Mouse (Mus musculus): ENCODE measurements around the gene Galnt16. TPM values are rescaled to one million over a fixed set of nuclear protein-coding genes. Genes with fewer than 3 reads are reported as not detected.

The Galnt16 gene
- polyA plus RNA-seq (2016; fragmentation: Nextera tagmentation; extraction: Ambion mirVana): 2.4 and 5.2 TPM in 2 replicates

DNA sequence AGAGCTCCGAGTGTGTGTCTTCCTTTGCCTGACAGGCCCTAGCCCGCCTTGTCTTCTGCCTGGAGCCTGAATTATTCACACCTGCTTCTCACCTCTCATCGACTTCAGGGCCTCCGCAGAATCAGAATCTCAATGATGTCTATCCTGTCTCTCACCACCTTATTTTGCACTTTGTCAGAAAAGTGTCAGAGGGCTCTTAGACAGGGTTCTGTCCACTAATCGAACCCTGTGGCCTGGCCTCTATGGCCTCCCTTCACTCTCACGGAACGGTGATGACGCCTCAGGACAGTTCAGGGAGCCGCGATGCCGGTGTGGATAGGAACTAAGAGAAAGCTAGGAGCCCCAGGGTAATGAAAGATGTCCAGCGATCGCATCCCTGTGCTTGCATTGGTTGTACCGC lies at the start of gene Galnt16:
Gene Galnt16 (plus strand): TSS at position 301 of the 400 bp plus-strand sequence.
- Histone ChIP-seq H3K4me3 (peak within 1 kb of the TSS; percentile 76), H3K27ac (peak within 1 kb of the TSS; percentile 56), H3K27me3 (ENCODE audit: insufficient read depth, poor library complexity, severe bottlenecking) (peaks cover 95% of the 10 kb centered on the region), H3K4me1 (peaks cover 24% of the 10 kb centered on the region), H3K36me3 (no peaks in the 10 kb centered on the region), H3K9me3 (no peaks in the 10 kb centered on the region)
- WGBS: 3% methylated on average over 14 of the region's 14 CpGs
- no peak for DNase-seq (ENCODE audit: low spot score)

DNA sequence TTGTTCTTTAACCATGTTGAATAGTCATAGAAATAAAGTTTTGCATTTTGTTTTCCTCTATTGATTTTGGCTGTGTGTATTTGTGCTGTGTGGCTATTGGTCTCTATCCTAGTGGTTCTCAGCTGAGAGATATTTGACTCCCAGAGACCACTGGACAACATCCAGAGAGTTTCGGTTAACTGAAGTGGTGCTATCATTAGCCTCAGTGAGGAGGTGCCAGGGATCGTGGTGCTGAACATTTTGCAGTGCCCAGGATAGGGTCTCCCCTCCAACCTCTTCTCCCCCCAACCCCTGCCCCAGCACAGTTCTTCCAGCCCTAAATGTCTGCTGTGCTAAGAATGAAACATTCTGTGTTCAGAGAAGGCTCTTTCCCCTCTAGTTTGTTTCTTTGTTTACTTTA lies 47.9 kb upstream of the Galnt16 start:
- H3K27me3 ChIP-seq (ENCODE audit: insufficient read depth, poor library complexity, severe bottlenecking): no peaks in the 10 kb centered on the region
- H3K4me3 ChIP-seq: no peak overlapping the region
- no peak overlapping the region for H3K27ac ChIP-seq
- 56% methylated on average over 2 of the region's 2 CpGs for WGBS
- no peaks in the 10 kb centered on the region for H3K36me3 ChIP-seq
- H3K9me3 ChIP-seq: no peaks in the 10 kb centered on the region
- no peak for DNase-seq (ENCODE audit: low spot score)
- no peaks in the 10 kb centered on the region for H3K4me1 ChIP-seq

DNA sequence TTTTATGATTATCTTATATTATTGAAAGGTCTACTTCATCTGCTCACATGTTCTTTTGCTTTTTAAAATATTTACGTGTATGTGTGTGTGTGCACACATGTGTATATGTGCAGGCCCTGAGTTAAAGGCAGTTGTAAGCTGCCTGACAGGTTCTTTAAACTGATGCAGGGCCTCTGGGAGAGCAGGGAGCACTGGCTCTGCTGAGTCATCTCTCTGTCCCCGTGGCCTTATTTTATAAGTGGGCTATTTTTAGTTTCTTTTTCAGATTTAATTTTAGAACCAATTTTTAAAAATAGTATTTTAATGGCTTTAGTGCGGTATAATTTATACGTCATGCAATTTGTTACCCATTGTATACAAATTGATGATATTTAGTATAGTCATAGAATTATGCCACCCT lies 46.2 kb upstream of the Galnt16 start:
- H3K4me3 ChIP-seq: no peak overlapping the region
- peaks cover 3% of the 10 kb centered on the region; the same call in 1 of the 2 replicates for H3K36me3 ChIP-seq
- H3K9me3 ChIP-seq: no peaks in the 10 kb centered on the region
- no peaks in the 10 kb centered on the region for H3K4me1 ChIP-seq
- no peaks in the 10 kb centered on the region for H3K27me3 ChIP-seq (ENCODE audit: insufficient read depth, poor library complexity, severe bottlenecking)
- H3K27ac ChIP-seq: no peak overlapping the region
- 62% methylated on average over 4 of the region's 4 CpGs for WGBS
- DNase-seq (ENCODE audit: low spot score): no peak

DNA sequence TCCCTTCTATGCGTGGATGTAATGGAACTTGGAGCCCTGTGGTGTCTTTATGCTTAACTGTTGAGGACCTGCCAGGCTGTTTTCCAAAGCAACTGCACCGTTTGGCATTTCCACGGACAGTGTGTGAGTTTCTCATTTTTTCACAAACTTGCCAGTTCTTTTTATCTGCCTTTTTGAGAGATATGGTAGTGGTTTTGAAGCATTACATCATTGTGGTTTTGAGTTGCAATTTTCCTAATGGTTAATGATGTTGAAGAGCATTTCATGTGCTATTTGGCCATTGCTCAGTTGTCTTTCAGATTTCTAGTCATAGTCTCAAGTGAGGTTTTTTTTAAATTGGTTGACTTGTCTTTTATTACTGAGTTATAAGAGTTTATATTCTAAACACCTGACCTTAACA lies 44.3 kb upstream of the Galnt16 start:
- Histone ChIP-seq H3K27me3 (ENCODE audit: insufficient read depth, poor library complexity, severe bottlenecking) (no peaks in the 10 kb centered on the region), H3K4me1 (no peaks in the 10 kb centered on the region), H3K27ac (no peak overlapping the region), H3K4me3 (no peak overlapping the region), H3K9me3 (no peaks in the 10 kb centered on the region), H3K36me3 (peaks cover 3% of the 10 kb centered on the region; the same call in 1 of the 2 replicates)
- DNase-seq (ENCODE audit: low spot score): no peak
- WGBS: 77% methylated on average over 3 of the region's 3 CpGs

DNA sequence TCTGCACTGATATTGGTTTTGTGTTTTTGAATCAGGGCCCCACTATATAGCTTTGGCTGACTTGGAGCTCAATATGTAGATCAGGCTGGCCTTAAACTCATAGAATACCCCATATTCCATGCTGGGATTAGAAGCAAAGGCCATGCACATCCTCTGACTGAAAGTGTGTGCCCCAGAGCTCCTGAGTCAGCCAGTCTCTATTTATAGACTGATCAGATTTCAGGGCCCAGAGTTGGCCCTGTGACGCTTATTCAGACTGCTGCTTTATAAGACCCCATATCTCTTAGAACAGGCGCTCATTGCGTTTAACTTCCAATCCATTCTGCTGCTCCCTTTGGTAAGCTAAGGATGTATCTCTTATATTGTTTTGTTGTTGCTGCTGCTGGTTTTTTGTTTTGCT lies 38.1 kb upstream of the Galnt16 start:
- DNase-seq (ENCODE audit: low spot score): no peak
- no peaks in the 10 kb centered on the region for H3K9me3 ChIP-seq
- H3K4me1 ChIP-seq: peaks cover 8% of the 10 kb centered on the region
- no peak overlapping the region for H3K4me3 ChIP-seq
- WGBS: 40% methylated on average over 3 of the region's 3 CpGs
- peaks cover 22% of the 10 kb centered on the region for H3K36me3 ChIP-seq
- H3K27me3 ChIP-seq (ENCODE audit: insufficient read depth, poor library complexity, severe bottlenecking): no peaks in the 10 kb centered on the region
- no peak overlapping the region for H3K27ac ChIP-seq

DNA sequence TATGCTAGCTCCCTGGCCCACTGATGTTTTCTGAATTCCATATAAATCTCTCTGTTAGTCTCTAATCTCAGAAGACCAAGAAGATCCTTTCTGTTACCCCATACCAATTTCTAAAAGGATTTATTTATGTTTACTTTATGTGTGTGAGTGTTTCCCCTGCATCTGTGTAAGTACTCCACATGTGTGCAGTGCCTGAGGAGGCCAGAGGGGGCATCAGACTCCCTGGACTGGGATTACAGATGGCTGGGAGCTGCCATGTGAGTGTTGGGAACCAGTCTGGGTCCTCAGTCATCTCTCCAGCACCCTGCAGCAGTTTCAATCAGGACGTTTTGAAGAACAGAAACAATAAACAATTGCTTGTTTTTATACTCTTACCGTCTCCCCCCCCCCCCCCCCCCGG lies 34.7 kb upstream of the Galnt16 start:
- no peaks in the 10 kb centered on the region for H3K9me3 ChIP-seq
- no peak overlapping the region for H3K4me3 ChIP-seq
- H3K36me3 ChIP-seq: peaks cover 24% of the 10 kb centered on the region
- no peaks in the 10 kb centered on the region for H3K27me3 ChIP-seq (ENCODE audit: insufficient read depth, poor library complexity, severe bottlenecking)
- H3K4me1 ChIP-seq: peaks cover 8% of the 10 kb centered on the region
- no peak for DNase-seq (ENCODE audit: low spot score)
- WGBS: 81% methylated on average over 3 of the region's 3 CpGs
- H3K27ac ChIP-seq: no peak overlapping the region

DNA sequence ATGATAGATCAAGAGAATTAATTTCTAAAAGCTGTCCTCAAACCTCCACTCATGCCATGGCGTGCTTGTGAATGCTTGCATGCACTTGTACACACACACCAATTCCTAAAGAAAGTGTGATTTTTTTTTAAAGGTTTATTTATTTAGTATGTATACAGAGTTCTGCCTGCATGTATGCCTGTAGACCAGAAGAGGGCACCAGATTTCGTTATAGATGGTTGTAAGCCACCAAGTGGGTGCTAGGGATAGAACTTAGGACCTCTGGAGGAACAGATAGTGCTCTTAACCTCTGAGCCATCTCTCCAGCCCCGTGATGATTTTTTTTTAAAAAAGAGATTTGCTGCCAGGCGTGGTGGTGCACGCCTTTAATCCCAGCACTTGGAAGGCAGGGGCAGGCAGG lies 24.8 kb upstream of the Galnt16 start:
- H3K27me3 ChIP-seq (ENCODE audit: insufficient read depth, poor library complexity, severe bottlenecking): no peaks in the 10 kb centered on the region
- H3K36me3 ChIP-seq: peaks cover 45% of the 10 kb centered on the region
- H3K9me3 ChIP-seq: no peaks in the 10 kb centered on the region
- DNase-seq (ENCODE audit: low spot score): no peak
- no peaks in the 10 kb centered on the region for H3K4me1 ChIP-seq
- H3K4me3 ChIP-seq: no peak overlapping the region
- WGBS: 88% methylated on average over 5 of the region's 5 CpGs
- H3K27ac ChIP-seq: no peak overlapping the region

DNA sequence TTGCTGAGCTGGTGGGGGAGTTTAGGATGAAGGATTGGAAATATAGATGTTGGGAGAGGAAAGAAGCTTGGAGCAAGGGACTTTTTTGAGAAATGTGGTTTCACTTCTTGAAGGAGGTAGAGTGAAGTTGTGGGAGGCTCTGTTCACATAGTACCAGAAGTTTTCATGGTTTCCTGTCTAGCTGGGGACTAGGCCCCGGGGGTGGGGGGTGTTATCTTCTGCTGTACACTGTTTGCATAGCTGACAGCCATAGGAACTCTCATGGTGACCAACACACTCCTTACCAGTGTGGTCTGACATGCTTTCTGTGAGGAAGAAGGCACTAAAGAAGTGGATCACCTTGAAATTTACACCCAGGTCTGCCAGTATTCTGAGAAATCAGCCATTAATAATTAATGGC lies 22.4 kb upstream of the Galnt16 start:
- WGBS: 71% methylated on average over 1 of the region's 1 CpGs
- no peak overlapping the region for H3K27ac ChIP-seq
- no peaks in the 10 kb centered on the region for H3K9me3 ChIP-seq
- H3K36me3 ChIP-seq: peaks cover 29% of the 10 kb centered on the region
- H3K4me3 ChIP-seq: no peak overlapping the region
- H3K4me1 ChIP-seq: no peaks in the 10 kb centered on the region
- DNase-seq (ENCODE audit: low spot score): no peak
- no peaks in the 10 kb centered on the region for H3K27me3 ChIP-seq (ENCODE audit: insufficient read depth, poor library complexity, severe bottlenecking)

DNA sequence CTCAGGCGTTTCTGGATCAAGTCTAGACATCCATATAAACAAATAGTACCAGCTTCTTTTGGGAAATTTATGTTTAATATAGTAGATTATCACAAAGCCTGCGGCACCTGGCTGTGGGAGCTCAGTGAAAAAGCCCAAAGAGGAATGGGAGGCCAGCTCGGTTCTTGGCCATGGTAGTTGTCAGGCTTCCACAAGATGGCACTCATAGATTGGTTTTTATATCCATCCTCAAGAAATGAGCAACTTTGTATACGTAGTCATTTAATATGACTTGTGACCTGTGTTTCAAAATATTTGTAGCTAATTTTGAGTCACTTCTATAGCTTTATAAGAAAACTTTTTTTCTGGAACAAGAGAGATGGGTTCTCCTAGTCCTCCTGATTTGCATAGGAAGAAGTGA lies 19.7 kb upstream of the Galnt16 start:
- no peaks in the 10 kb centered on the region for H3K9me3 ChIP-seq
- H3K4me3 ChIP-seq: no peak overlapping the region
- 64% methylated on average over 4 of the region's 4 CpGs for WGBS
- no peaks in the 10 kb centered on the region for H3K4me1 ChIP-seq
- H3K27me3 ChIP-seq (ENCODE audit: insufficient read depth, poor library complexity, severe bottlenecking): no peaks in the 10 kb centered on the region
- H3K36me3 ChIP-seq: peaks cover 8% of the 10 kb centered on the region
- DNase-seq (ENCODE audit: low spot score): no peak
- H3K27ac ChIP-seq: no peak overlapping the region

DNA sequence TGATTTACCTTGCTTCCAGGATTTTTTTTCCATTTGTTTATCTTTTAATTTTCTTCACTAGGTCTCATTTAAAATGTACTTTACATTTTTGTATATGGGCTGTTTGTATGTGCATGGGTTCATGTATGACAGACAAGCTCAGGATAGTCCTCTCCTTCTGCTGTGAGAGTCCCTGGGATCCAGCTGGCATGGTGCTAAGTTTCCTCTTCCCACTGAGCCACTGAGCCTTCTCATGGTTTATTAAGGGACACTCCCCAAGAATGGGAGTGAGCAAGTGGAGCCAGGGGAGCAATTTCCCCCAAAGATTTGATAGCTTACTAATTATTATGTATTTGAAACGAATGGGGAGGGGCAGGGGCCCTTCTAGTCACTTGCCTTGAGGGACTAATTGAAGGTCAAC lies 17.6 kb upstream of the Galnt16 start:
- Histone ChIP-seq H3K4me1 (no peaks in the 10 kb centered on the region), H3K36me3 (peaks cover 5% of the 10 kb centered on the region; the same call in 1 of the 2 replicates)
- WGBS: 50% methylated on average over 1 of the region's 1 CpGs

DNA sequence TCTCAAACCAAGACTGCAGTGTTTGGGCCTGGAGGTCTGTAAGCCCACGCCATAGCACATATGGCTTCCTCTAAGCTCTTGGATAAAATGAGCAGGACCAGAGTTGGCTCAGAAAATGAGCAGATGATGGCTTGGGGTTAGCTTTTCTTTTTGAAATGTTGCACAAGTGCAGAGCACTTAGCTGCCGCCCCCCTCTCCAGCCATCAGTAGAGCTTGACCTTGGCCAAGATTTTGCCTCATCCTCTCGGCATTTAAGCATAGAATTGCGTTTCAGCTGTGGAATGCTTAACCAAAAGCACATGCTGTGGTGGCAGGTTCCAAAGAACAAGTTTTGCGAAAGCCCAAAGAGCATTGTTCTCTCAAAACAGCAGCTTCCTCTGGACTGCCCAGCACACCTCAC lies 13.4 kb upstream of the Galnt16 start:
- DNase-seq (ENCODE audit: low spot score): no peak
- no peaks in the 10 kb centered on the region for H3K9me3 ChIP-seq
- H3K4me1 ChIP-seq: peaks cover 8% of the 10 kb centered on the region; the same call in 1 of the 2 replicates
- 85% methylated on average over 5 of the region's 5 CpGs for WGBS
- H3K4me3 ChIP-seq: no peak overlapping the region
- H3K27me3 ChIP-seq (ENCODE audit: insufficient read depth, poor library complexity, severe bottlenecking): no peaks in the 10 kb centered on the region
- H3K36me3 ChIP-seq: 0 out of 2 replicates have a peak, but pooled peaks cover 2% of the 10 kb centered on the region
- H3K27ac ChIP-seq: no peak overlapping the region

More for the DNA sequence above, 17.6 kb upstream of the Galnt16 start:
- Histone ChIP-seq H3K4me3 (no peak overlapping the region), H3K9me3 (no peaks in the 10 kb centered on the region), H3K27ac (no peak overlapping the region), H3K27me3 (ENCODE audit: insufficient read depth, poor library complexity, severe bottlenecking) (no peaks in the 10 kb centered on the region)
- DNase-seq (ENCODE audit: low spot score): no peak

DNA sequence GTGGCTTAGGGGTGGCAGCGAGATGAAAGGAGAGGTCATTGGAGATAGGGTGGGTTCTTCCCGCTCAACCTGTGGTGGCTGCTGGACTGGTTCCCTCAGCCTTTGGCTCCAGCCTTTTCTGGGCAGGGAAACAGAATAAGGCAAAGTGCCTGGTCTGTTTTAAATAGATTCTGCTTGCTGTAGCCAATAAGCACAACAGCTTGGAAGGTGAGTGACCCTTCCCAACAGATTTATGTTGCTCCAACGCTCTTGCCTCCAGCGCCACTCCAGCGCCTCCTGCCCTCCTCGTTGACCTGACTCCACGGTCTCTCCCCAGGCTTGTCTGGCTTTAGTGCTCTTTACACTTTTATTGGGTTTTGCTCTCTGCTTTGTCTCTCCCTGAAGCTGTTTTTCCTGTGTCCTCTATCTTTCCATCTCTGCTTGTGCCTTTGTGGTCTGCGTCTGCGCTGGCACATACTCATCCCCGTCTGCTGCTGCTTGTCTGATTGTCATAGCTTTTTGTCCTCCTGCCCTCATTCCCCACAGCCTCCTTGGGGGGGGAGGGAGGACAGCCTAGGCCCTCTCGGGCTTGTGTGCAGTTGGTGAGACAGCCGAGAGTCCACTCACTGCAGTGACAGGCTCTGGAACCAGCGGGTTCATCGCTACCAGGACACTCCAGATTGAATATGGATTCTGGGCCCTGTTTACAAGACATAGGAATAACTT lies 10.9 kb upstream of the Galnt16 start:
- no peaks in the 10 kb centered on the region for H3K9me3 ChIP-seq
- no peaks in the 10 kb centered on the region for H3K36me3 ChIP-seq
- no peak for DNase-seq (ENCODE audit: low spot score)
- H3K4me3 ChIP-seq: no peak overlapping the region
- H3K4me1 ChIP-seq: peaks cover 17% of the 10 kb centered on the region
- WGBS: 67% methylated on average over 14 of the region's 14 CpGs
- no peaks in the 10 kb centered on the region for H3K27me3 ChIP-seq (ENCODE audit: insufficient read depth, poor library complexity, severe bottlenecking)
- no peak overlapping the region for H3K27ac ChIP-seq

DNA sequence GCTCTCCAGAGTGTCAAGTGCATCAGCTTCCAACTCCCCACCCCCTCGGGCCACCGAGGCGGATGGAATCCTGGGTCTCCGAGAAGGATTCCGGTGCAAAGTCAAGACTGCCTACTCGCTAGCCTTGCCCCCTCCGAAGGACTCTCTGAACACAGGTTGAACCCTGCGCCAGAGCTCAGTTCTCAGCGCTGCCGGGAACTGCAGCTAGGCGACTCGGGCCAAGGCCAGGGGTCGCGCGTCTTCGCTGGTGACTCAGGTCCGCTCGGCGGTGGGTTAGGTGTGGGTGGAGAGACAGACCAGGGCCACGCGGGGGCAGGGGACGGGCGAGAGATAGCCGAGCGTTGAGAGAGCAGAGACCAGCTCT lies 298 bp downstream of the Galnt16 start:
- no peak for DNase-seq (ENCODE audit: low spot score)
- H3K4me3 ChIP-seq: peak overlapping the region; percentile 76
- H3K36me3 ChIP-seq: no peaks in the 10 kb centered on the region
- WGBS: under 1% methylated on average over 25 of the region's 25 CpGs
- H3K9me3 ChIP-seq: no peaks in the 10 kb centered on the region
- peaks cover 99% of the 10 kb centered on the region for H3K27me3 ChIP-seq (ENCODE audit: insufficient read depth, poor library complexity, severe bottlenecking)
- 0 out of 2 replicates have a peak overlapping the region, but pooled peaks have one; percentile 13 for H3K27ac ChIP-seq
- H3K4me1 ChIP-seq: peaks cover 25% of the 10 kb centered on the region

All from heart, embryonic 10.5 days (tissue).